Mouse (Mus musculus) embryonic facial prominence, embryonic 12.5 days (tissue): Measurements from ENCODE around the gene Olfr960. TPM values are rescaled to one million over a fixed set of nuclear protein-coding genes. Genes with fewer than 3 reads are reported as not detected.
A peak's percentile ranks its signal among the peaks of the same experiment; 100 is the strongest.

Experiments used
- ATAC-seq: fragments of 200-750 bp; cut with Nextera tagmentation; 2 replicates; pipeline ENCODE4 v1.8.0; 2017; ENCODE audit not compliant: insufficient number of reproducible peaks, insufficient read depth, low FRiP score, low TSS enrichment
- H3K27ac ChIP-seq: fragments of 300-500 bp; sonication (generic); 2 replicates; pipeline ENCODE4 v1.5.1; 2016; ENCODE audit warnings: mild to moderate bottlenecking
- H3K27me3 ChIP-seq: fragments of 300-500 bp; sonication (generic); 2 replicates; pipeline ENCODE4 v1.6.1; 2016; ENCODE audit warnings: mild to moderate bottlenecking, moderate library complexity
- H3K36me3 ChIP-seq: fragments of 300-500 bp; sonication (generic); 2 replicates; pipeline ENCODE4 v1.6.1; 2016; ENCODE audit warnings: mild to moderate bottlenecking
- H3K4me1 ChIP-seq: fragments of 300-500 bp; sonication (generic); 2 replicates; pipeline ENCODE4 v1.6.1; 2016
- H3K4me2 ChIP-seq: fragments of 300-500 bp; sonication (generic); replicated peaks from 2 replicates; pipeline ENCODE4 v1.6.1; 2016; ENCODE audit warnings: mild to moderate bottlenecking, moderate library complexity
- H3K4me3 ChIP-seq: fragments of 300-500 bp; sonication (generic); 2 replicates; pipeline ENCODE4 v1.5.1; 2016; ENCODE audit warnings: mild to moderate bottlenecking
- H3K9ac ChIP-seq: fragments of 300-500 bp; sonication (generic); 2 replicates; pipeline ENCODE4 v1.6.1; 2016; ENCODE audit warnings: mild to moderate bottlenecking, moderate library complexity
- H3K9me3 ChIP-seq: fragments of 300-500 bp; sonication (generic); 2 replicates; pipeline ENCODE4 v1.6.1; 2016; ENCODE audit warnings: mild to moderate bottlenecking, moderate library complexity
- WGBS: fragments of 180-500 bp; shearing (Covaris S2); methylation state at CpG from one replicate; pipeline ENCODE4 v1.1.7; 2016; 5-methylcytosine and 5-hydroxymethylcytosine counted together
- polyA plus RNA-seq: library from polyadenylated mRNA; unstranded; fragments of >200 nt; fragmentation: Nextera tagmentation; extraction: Ambion mirVana; gene quantifications from 2 replicates; pipeline ENCODE4 v1.2.1, GENCODE M21; 2016

Olfr960 gene
- polyA plus RNA-seq = not detected in 2 replicates

DNA sequence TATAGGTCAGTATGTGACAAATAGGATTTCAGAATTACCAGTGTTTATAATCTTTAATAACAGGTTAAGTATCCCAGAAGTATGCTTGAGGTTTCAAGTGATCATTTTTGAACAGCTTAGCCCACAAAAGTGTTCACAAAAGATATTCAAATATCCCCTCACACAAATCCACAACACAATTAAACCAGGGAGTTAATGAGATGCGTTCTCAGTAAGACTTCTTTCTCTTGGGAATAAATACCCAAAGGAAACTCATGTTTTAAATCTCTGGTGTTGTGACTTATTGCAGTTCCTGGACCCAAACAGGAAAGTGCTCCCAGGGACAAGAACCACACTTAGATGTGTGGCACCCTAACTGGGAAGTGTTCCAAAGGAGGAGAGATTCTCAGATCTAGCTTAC is at the start of gene Olfr960:
Olfr960 (plus strand) TSS at position 301 of the 400 bp plus-strand sequence.
- H3K36me3 ChIP-seq = no peaks in the 10 kb centered on the region
- no peaks in the 10 kb centered on the region for H3K9me3 ChIP-seq
- 79% methylated on average over 1 of the region's 1 CpGs for WGBS
- H3K27me3 ChIP-seq = no peaks in the 10 kb centered on the region
- no peak within 1 kb of the TSS for H3K27ac ChIP-seq
- no peak for ATAC-seq
- no peak within 1 kb of the TSS for H3K4me3 ChIP-seq
- H3K4me1 ChIP-seq = no peaks in the 10 kb centered on the region
- no peak within 1 kb of the TSS for H3K4me2 ChIP-seq
- no peak within 1 kb of the TSS for H3K9ac ChIP-seq

DNA sequence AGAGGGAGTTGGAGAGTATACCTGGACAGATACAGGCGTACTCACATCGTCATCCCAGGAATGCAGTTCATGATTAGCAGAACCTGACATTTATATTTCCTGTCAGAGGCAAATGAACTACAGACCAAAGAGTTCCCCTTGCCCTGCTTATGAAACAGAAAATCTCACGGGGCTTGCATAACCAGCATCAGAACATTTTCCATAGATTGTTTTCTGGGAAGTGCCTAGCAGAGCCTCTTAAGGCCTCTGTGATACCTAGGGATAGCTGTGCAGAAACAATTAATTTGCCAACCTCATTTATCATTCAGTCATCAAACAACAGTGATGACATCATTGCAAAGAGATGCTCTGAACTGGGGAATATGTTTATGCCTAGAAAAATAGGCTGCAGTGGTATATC is 45.7 kb upstream of the Olfr960 start, which contains the start of gene Olfr959:
Olfr959 (minus strand) TSS at position 101 of the 400 bp plus-strand sequence.
- Histone ChIP-seq H3K9me3 (no peaks in the 10 kb centered on the region), H3K9ac (no peak within 1 kb of the TSS), H3K27ac (no peak within 1 kb of the TSS), H3K4me1 (no peaks in the 10 kb centered on the region), H3K4me3 (no peak within 1 kb of the TSS), H3K4me2 (no peak within 1 kb of the TSS), H3K27me3 (no peaks in the 10 kb centered on the region), H3K36me3 (no peaks in the 10 kb centered on the region)
- ATAC-seq = no peak
- WGBS = 68% methylated on average over 3 of the region's 3 CpGs

DNA sequence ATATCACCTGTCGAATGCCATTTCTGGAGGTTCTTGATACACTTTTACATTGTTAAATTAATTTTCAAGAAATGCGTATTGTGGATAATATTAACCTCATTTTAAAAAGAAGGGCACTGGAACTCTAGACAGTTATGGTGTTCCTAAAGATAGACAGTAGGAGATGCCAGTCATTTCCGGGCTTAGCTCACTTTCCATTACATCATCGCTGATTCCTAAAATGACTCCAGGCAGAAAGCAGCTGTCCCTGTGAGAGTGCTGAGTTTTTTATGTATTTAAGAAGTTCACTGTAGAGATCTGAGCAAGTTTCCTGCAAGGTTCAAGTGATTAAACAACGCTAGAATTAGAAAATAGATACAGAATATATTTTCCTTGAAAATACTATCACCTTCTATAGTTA is 44.1 kb upstream of the Olfr960 start:
- H3K27me3 ChIP-seq = no peaks in the 10 kb centered on the region
- no peaks in the 10 kb centered on the region for H3K9me3 ChIP-seq
- 84% methylated on average over 5 of the region's 5 CpGs for WGBS
- no peaks in the 10 kb centered on the region; the same call in 1 of the 2 replicates for H3K4me1 ChIP-seq
- no peak for ATAC-seq
- no peak overlapping the region for H3K4me2 ChIP-seq
- no peaks in the 10 kb centered on the region for H3K36me3 ChIP-seq
- H3K4me3 ChIP-seq = no peak overlapping the region
- H3K27ac ChIP-seq = no peak overlapping the region
- no peak overlapping the region for H3K9ac ChIP-seq

DNA sequence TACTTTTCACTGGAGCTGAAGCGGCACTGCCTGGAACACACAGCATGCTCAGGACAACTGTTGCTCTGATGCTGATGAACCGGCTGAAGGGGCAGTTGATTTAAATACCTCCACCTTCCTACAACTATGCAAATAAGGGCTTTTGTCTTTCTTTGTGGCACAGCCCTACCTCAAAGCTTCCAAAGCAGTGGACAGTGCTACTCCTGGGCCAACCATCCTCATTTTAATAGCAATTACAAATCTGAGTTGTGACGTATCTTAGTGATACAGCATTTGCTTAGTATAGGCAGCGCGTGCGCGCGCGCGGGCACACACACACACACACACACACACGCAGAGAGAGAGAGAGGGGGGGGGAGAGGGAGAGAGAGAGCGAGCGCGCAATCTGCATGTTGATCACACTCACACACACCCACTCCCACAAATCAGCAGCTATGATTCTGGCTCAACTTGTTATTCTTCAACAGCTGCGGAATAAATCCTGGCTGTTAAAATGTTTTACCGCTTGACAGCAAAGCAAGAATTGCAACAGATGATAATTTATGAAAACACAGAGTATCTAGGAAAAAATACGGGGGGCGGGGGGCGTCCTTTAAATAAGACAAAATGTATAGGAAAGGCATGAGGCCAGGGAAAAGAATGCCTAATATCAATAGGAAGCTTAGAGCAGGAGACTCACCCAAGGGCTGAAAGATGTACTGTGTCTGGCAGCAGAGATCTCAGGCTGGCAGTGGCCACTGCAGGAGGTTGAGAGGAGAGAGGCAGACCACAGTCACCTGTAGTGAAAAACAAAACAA is 18.4 kb upstream of the Olfr960 start:
- H3K36me3 ChIP-seq = peaks cover 5% of the 10 kb centered on the region; the same call in 1 of the 2 replicates
- ATAC-seq = 0 out of 2 replicates have a peak, but pooled peaks have one; percentile 55
- no peak overlapping the region for H3K9ac ChIP-seq
- no peaks in the 10 kb centered on the region for H3K27me3 ChIP-seq
- peak overlapping the region; percentile 46; the same call in 1 of the 2 replicates for H3K27ac ChIP-seq
- H3K9me3 ChIP-seq = no peaks in the 10 kb centered on the region
- H3K4me1 ChIP-seq = peaks cover 4% of the 10 kb centered on the region; the same call in 1 of the 2 replicates
- peak overlapping the region; percentile 46 for H3K4me3 ChIP-seq
- WGBS = under 1% methylated on average over 19 of the region's 19 CpGs
- H3K4me2 ChIP-seq = peak overlapping the region; percentile 69

DNA sequence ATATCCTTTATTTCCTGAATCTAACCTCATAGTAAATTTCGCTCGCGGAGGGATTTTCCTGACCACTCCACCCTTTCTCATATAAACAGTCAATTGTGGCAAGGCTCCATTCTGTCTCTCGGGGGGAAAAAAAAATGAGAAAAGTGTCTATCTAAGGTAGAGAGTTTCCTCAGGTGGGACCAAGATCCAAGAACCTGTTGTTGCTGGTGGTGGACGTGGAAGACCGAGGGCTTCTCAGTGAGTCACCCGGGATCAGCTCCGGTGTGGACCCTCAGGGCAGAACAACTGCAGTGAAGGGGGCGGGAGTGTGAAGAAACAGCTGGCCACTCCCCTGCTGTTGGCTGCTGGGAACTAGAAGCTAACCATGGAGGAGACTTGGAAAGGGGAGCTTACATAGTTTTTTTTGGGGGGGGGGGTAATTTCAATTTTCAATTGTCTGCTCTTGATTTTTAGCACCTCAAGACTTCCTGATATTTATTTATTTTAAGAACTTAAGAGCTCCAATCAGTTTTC is 17.8 kb upstream of the Olfr960 start:
- under 1% methylated on average over 9 of the region's 9 CpGs for WGBS
- peak; percentile 74; the same call in 1 of the 2 replicates for ATAC-seq
- H3K4me3 ChIP-seq = peak overlapping the region; percentile 46

DNA sequence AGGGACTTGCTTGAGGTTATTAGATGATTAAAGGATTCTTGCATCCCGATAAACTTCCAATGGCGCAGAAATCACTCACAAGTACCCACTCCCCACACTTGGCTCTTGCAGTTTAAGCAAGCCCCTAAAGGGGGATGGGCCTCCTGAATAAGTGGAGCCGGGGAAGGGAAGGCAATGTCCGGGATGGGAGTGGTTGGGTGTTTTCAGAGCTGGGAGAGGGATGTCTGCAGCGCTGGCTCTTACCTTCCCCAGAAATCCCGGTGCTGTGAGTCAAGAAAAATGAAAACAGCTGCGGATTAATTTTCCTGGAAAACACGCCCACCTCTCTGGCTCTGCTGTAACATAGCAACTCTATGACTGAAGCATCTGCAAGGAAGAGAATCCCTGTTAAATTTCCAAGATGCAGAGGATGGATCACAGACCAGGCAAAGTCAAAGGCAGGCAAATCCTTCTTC is 17.1 kb upstream of the Olfr960 start, which contains the start of gene AW551984:
AW551984 (minus strand) TSS at position 405 of the 455 bp plus-strand sequence.
- WGBS = 0% methylated on average over 8 of the region's 8 CpGs
- peak; percentile 85 for ATAC-seq
- Histone ChIP-seq H3K36me3 (peaks cover 5% of the 10 kb centered on the region; the same call in 1 of the 2 replicates), H3K4me2 (peak within 1 kb of the TSS; percentile 69), H3K9me3 (no peaks in the 10 kb centered on the region), H3K9ac (peak within 1 kb of the TSS; percentile 19; the same call in 1 of the 2 replicates), H3K4me1 (peaks cover 4% of the 10 kb centered on the region; the same call in 1 of the 2 replicates), H3K27ac (peak within 1 kb of the TSS; percentile 72), H3K27me3 (no peaks in the 10 kb centered on the region), H3K4me3 (peak within 1 kb of the TSS; percentile 46)

More for the DNA sequence above, 17.8 kb upstream of the Olfr960 start:
- peak overlapping the region; percentile 69 for H3K4me2 ChIP-seq
- no peaks in the 10 kb centered on the region for H3K9me3 ChIP-seq
- H3K4me1 ChIP-seq = peaks cover 4% of the 10 kb centered on the region; the same call in 1 of the 2 replicates
- H3K9ac ChIP-seq = peak overlapping the region; percentile 19; the same call in 1 of the 2 replicates
- peak overlapping the region; percentile 72 for H3K27ac ChIP-seq
- peaks cover 5% of the 10 kb centered on the region; the same call in 1 of the 2 replicates for H3K36me3 ChIP-seq
- H3K27me3 ChIP-seq = no peaks in the 10 kb centered on the region

DNA sequence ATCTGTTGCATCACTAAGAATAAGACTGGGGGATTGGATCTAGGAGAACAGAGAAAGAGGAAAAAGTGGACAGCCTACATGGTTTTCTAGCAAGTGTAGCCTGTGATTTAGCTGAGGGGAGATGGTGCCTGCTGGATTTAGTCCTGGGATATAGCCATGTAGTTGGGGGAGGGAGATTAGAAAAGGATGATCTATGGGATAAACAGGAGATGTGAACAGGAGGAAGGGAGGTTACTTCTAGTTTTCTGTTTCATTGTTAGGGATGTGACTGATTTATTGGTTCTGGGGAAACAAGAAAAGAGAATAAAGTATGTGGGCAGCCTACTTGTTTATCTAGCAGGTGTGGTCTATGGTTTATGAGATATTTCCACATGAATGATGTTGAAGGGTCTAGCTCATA is 12.7 kb upstream of the Olfr960 start:
- no peaks in the 10 kb centered on the region for H3K36me3 ChIP-seq
- no peaks in the 10 kb centered on the region for H3K27me3 ChIP-seq
- H3K4me3 ChIP-seq = no peak overlapping the region
- peaks cover 4% of the 10 kb centered on the region; the same call in 1 of the 2 replicates for H3K4me1 ChIP-seq
- no peaks in the 10 kb centered on the region for H3K9me3 ChIP-seq
- no peak overlapping the region for H3K4me2 ChIP-seq
- no peak for ATAC-seq
- H3K27ac ChIP-seq = no peak overlapping the region
- H3K9ac ChIP-seq = no peak overlapping the region

DNA sequence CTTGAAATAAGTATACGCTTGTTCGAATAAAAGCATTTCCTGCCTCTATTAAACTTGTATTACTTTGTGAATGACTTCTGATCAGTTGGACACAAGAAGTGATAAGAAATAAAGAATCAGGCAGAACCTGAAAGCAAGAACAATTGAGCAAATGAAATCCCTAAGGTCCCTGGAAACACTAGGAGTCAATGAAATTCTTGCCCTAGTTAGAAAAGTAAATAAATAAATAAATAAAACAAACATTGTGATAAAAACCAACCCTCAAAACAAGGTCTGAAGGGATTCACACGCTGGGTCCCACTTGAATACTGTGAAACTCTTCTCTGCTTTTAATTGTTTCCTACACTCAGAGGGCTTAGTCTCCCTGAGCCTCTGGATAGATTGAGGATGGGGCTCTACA is 10.8 kb upstream of the Olfr960 start, which contains the start of gene Olfr148:
Olfr148 (plus strand) TSS at position 301 of the 400 bp plus-strand sequence.
- Histone ChIP-seq H3K9me3 (no peaks in the 10 kb centered on the region), H3K27me3 (no peaks in the 10 kb centered on the region), H3K4me3 (no peak within 1 kb of the TSS), H3K4me1 (no peaks in the 10 kb centered on the region), H3K36me3 (no peaks in the 10 kb centered on the region), H3K9ac (no peak within 1 kb of the TSS), H3K27ac (no peak within 1 kb of the TSS), H3K4me2 (no peak within 1 kb of the TSS)
- 71% methylated on average over 3 of the region's 3 CpGs for WGBS
- ATAC-seq = no peak

DNA sequence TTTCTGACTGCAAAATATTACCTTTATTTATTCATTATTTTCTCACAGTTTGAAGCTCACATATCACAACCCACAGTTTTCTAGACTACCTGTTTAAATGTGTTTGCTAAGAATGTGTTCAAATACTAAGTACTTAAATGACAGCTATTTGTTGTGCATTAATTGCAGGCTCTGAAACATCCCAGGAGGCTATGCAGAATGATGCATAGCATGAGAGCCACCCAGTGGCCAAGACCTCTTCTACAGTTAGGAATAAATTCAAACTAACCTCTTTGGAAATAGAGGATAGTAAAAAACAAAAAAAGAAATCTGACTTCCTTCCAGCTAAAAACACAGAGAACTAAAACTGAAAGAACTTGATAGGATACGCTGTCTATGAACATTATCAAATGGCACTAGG is 9.2 kb upstream of the Olfr960 start:
- Histone ChIP-seq H3K27ac (no peak overlapping the region), H3K4me2 (no peak overlapping the region), H3K4me1 (no peaks in the 10 kb centered on the region), H3K9me3 (no peaks in the 10 kb centered on the region), H3K36me3 (no peaks in the 10 kb centered on the region), H3K4me3 (no peak overlapping the region), H3K9ac (no peak overlapping the region), H3K27me3 (no peaks in the 10 kb centered on the region)
- 63% methylated on average over 1 of the region's 1 CpGs for WGBS
- ATAC-seq = no peak

DNA sequence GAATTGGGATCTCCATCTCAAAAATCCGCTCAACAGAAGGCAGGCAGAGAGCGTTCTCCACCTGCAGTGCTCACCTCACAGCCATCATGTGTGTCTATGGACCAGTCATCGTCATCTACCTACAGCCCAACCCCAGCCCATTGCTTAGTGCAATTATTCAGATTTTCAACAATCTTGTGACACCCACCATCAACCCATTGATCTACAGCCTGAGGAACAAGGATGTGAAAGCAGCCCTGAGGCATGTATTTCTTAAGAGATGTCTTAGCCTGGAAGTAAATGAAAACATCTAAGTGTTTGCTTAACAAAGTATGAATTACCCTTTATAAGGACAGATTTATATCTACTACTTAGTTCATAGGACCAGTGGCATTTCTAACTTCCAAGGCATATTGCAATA is 2.6 kb downstream of the Olfr960 start:
- H3K4me1 ChIP-seq = no peaks in the 10 kb centered on the region
- no peaks in the 10 kb centered on the region for H3K9me3 ChIP-seq
- no peaks in the 10 kb centered on the region for H3K27me3 ChIP-seq
- 94% methylated on average over 3 of the region's 3 CpGs for WGBS
- no peak overlapping the region for H3K4me2 ChIP-seq
- H3K4me3 ChIP-seq = no peak overlapping the region
- no peak overlapping the region for H3K27ac ChIP-seq
- H3K9ac ChIP-seq = no peak overlapping the region
- ATAC-seq = no peak
- no peaks in the 10 kb centered on the region for H3K36me3 ChIP-seq

DNA sequence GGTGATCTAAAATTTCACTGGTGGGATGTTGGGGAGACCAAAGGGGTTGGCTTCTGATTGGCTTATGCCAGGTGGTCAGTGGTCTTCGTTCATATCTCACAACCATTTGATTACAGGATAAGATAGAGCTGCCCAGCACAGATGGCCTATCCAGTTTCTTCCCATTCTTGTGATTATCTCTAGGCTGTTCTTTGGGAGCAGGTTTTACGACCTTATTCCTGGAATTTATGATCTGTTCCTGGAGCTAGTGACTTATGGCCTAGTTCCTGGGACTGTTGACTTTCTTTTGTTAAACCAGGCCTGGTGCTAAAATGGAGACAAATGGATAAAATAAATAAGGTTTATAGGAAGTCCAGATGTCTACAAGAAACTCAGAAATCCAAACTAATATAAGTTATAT is 3.5 kb downstream of the Olfr960 start:
- no peak overlapping the region for H3K4me2 ChIP-seq
- whole genome bisulfite sequencing = 77% methylated on average over 2 of the region's 2 CpGs
- no peaks in the 10 kb centered on the region for H3K9me3 ChIP-seq
- H3K27me3 ChIP-seq = no peaks in the 10 kb centered on the region
- H3K36me3 ChIP-seq = no peaks in the 10 kb centered on the region
- H3K9ac ChIP-seq = no peak overlapping the region
- no peak overlapping the region for H3K4me3 ChIP-seq
- no peaks in the 10 kb centered on the region for H3K4me1 ChIP-seq
- H3K27ac ChIP-seq = no peak overlapping the region
- no peak for ATAC-seq
